Mouse (Mus musculus) stomach, postnatal 0 days (tissue): ENCODE data around the gene Casp12.

Source experiments
- CTCF ChIP-seq: IDR thresholded peaks from 2 replicates; pipeline ENCODE4 v1.5.1; 2016; ENCODE audit warnings: antibody characterized with exemption, low read depth, mild to moderate bottlenecking, moderate library complexity
- EP300 ChIP-seq: optimal IDR thresholded peaks from 2 replicates; pipeline ENCODE3; 2016; ENCODE audit warnings: antibody characterized with exemption

DNA sequence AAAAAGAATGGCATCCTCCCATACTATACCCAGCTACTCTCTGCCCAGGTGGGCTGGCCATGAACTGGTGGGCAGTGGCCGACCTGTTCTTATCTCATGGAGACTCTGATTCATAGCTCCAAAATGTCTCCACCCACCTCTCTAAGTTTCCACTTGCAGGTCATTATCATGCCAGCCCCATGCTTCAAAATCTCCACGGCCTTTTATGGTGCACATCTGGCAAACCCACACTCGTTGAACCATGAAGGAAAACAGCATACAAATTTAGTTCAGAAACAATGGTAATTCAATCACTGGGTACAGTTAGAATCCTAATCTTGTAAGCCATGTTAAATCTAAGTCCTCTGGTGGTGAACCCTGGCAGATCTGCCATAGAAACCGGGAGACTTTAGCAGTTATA, 33.8 kb upstream of the Casp12 start:
- no peak for TF ChIP-seq CTCF
- no peak for TF ChIP-seq EP300
